Mouse (Mus musculus): Measurements from ENCODE around the gene H2afb3. TPM values are rescaled to one million over a fixed set of nuclear protein-coding genes. Genes with fewer than 3 reads are reported as not detected.

Gene H2afb3
- polyA plus RNA-seq, 1 experiment from 2014 or later, result not detected

Other genes with a start within 250 kb of the H2afb3 start
- 1.3 and 1.9 TPM in 2 replicates for gene Pcdh11x, start 22.8 kb downstream of the H2afb3 start, polyA plus RNA-seq (2015; fragmentation: Nextera tagmentation; extraction: Ambion mirVana)

Measured in kidney, embryonic 16.5 days (tissue).